Mouse (Mus musculus): ENCODE measurements at regions not wholly inside any gene's neighbourhood (a gene's known extent, or its start where the extent isn't known, plus 50 kb on each side); places are given as distances from the start of the nearest gene placed in this dataset.

- ATAC-seq (ENCODE audit: low FRiP score, low read depth): no peak
- Histone ChIP-seq H3K27me3 (replicated peaks) (no peaks in the 10 kb centered on the region), H3K9me3 (no peaks in the 10 kb centered on the region), H3K9ac (no peak overlapping the region), H3K4me1 (no peaks in the 10 kb centered on the region), H3K4me3 (no peak overlapping the region), H3K4me2 (replicated peaks) (no peak overlapping the region), H3K27ac (no peak overlapping the region), H3K36me3 (no peaks in the 10 kb centered on the region)
- 90% methylated on average over 5 of the region's 5 CpGs for WGBS
Observed at GRCm38 (mm10) chr17:53250570-53251265, 212.4 kb downstream of the Efhb start.

GRCm38 (mm10) chr17:53248501-53248900 is 214.6 kb downstream of the Efhb start:
- Histone ChIP-seq H3K4me2 (replicated peaks) (no peak overlapping the region), H3K9ac (no peak overlapping the region)
- 51% methylated on average over 2 of the region's 2 CpGs for WGBS

GRCm38 (mm10) chr17:53247593-53248236 is 215.4 kb downstream of the Efhb start:
- no peak overlapping the region for H3K27ac ChIP-seq
- no peak overlapping the region for H3K4me2 ChIP-seq (replicated peaks)
- H3K4me1 ChIP-seq: no peaks in the 10 kb centered on the region
- no peaks in the 10 kb centered on the region for H3K27me3 ChIP-seq (replicated peaks)
- H3K9me3 ChIP-seq: no peaks in the 10 kb centered on the region
- no peak for ATAC-seq (ENCODE audit: low FRiP score, low read depth)
- WGBS: 67% methylated on average over 3 of the region's 3 CpGs
- no peak overlapping the region for H3K9ac ChIP-seq
- H3K4me3 ChIP-seq: no peak overlapping the region
- no peaks in the 10 kb centered on the region for H3K36me3 ChIP-seq

More at GRCm38 (mm10) chr17:53248501-53248900, 214.6 kb downstream of the Efhb start:
- Histone ChIP-seq H3K27me3 (replicated peaks) (no peaks in the 10 kb centered on the region), H3K36me3 (no peaks in the 10 kb centered on the region), H3K4me3 (no peak overlapping the region), H3K9me3 (no peaks in the 10 kb centered on the region), H3K27ac (no peak overlapping the region), H3K4me1 (no peaks in the 10 kb centered on the region)
- no peak for ATAC-seq (ENCODE audit: low FRiP score, low read depth)

- no peaks in the 10 kb centered on the region for H3K4me1 ChIP-seq
- ATAC-seq (ENCODE audit: low FRiP score, low read depth): peak; percentile 70; the same call in 1 of the 2 replicates
- H3K4me2 ChIP-seq (replicated peaks): no peak overlapping the region
Observed at GRCm38 (mm10) chr17:53210416-53210772, 252.7 kb downstream of the Efhb start.

GRCm38 (mm10) chr17:53209720-53210415 is 253.3 kb downstream of the Efhb start:
- peak; percentile 61 for ATAC-seq (ENCODE audit: low FRiP score, low read depth)
- no peak overlapping the region for H3K4me2 ChIP-seq (replicated peaks)
- H3K27me3 ChIP-seq (replicated peaks): no peaks in the 10 kb centered on the region
- H3K36me3 ChIP-seq: no peaks in the 10 kb centered on the region
- no peak overlapping the region for H3K27ac ChIP-seq
- 8% methylated on average over 7 of the region's 7 CpGs for WGBS
- no peak overlapping the region for H3K9ac ChIP-seq
- H3K4me1 ChIP-seq: no peaks in the 10 kb centered on the region
- H3K9me3 ChIP-seq: no peaks in the 10 kb centered on the region
- H3K4me3 ChIP-seq: no peak overlapping the region

More at GRCm38 (mm10) chr17:53210416-53210772, 252.7 kb downstream of the Efhb start:
- H3K9ac ChIP-seq: no peak overlapping the region
- H3K9me3 ChIP-seq: no peaks in the 10 kb centered on the region
- H3K36me3 ChIP-seq: no peaks in the 10 kb centered on the region
- H3K4me3 ChIP-seq: no peak overlapping the region
- H3K27me3 ChIP-seq (replicated peaks): no peaks in the 10 kb centered on the region
- H3K27ac ChIP-seq: no peak overlapping the region

Measured in neural tube, embryonic 12.5 days (tissue).